Mouse (Mus musculus) midbrain, embryonic 14.5 days (tissue): ENCODE measurements around the gene Bdkrb2. TPM values are rescaled to one million over a fixed set of nuclear protein-coding genes. Genes with fewer than 3 reads are reported as not detected.

Source experiments
- ATAC-seq: fragments of 200-750 bp; cut with Nextera tagmentation; 2 replicates; pipeline ENCODE4 v1.8.0; 2017; ENCODE audit warnings: moderate number of reproducible peaks, moderate library complexity; ENCODE audit not compliant: low FRiP score, low TSS enrichment
- DNase-seq: peaks from one replicate; pipeline ENCODE4 v3.0.0-alpha.2; 2015
- H3K27ac ChIP-seq: fragments of 300-500 bp; sonication (generic); replicated peaks from 2 replicates; pipeline ENCODE4 v1.5.1; 2014; ENCODE audit warnings: mild to moderate bottlenecking, low read depth, low read length, moderate library complexity
- H3K27me3 ChIP-seq: fragments of 300-500 bp; sonication (generic); 2 replicates; pipeline ENCODE4 v1.6.1; 2014; ENCODE audit warnings: low read length, control low read depth, mixed read lengths; ENCODE audit not compliant: control insufficient read depth, insufficient read depth
- H3K36me3 ChIP-seq: fragments of 300-500 bp; sonication (generic); 2 replicates; pipeline ENCODE4 v1.6.1; 2014; ENCODE audit warnings: low read length, control low read depth; ENCODE audit not compliant: control insufficient read depth, insufficient read depth
- H3K4me1 ChIP-seq: fragments of 300-500 bp; sonication (generic); 2 replicates; pipeline ENCODE4 v1.6.1; 2014; ENCODE audit warnings: mild to moderate bottlenecking, antibody characterized with exemption, low read length, control low read depth; ENCODE audit not compliant: control insufficient read depth, insufficient read depth
- H3K4me2 ChIP-seq: fragments of 300-500 bp; sonication (generic); 2 replicates; pipeline ENCODE4 v1.6.1; 2014; ENCODE audit warnings: mild to moderate bottlenecking, low read length, moderate library complexity
- H3K4me3 ChIP-seq: fragments of 300-500 bp; sonication (generic); replicated peaks from 2 replicates; pipeline ENCODE4 v1.5.1; 2014; ENCODE audit warnings: low read depth, low read length
- H3K9ac ChIP-seq: fragments of 300-500 bp; sonication (generic); replicated peaks from 2 replicates; pipeline ENCODE4 v1.6.1; 2014; ENCODE audit warnings: mild to moderate bottlenecking, low read length, moderate library complexity
- H3K9me3 ChIP-seq: fragments of 300-500 bp; sonication (generic); 2 replicates; pipeline ENCODE4 v1.6.1; 2016; ENCODE audit warnings: low read length, control low read depth, mixed read lengths; ENCODE audit not compliant: control insufficient read depth
- WGBS: fragments of 180-500 bp; shearing (Covaris S2); extraction: QIAGEN DNeasy Blood & Tissue Kit; methylation state at CpG from one replicate; pipeline ENCODE4 v1.1.7; 2014; 5-methylcytosine and 5-hydroxymethylcytosine counted together
- polyA plus RNA-seq: library from polyadenylated mRNA; unstranded; fragments of >200 nt; fragmentation: Nextera tagmentation; extraction: Ambion mirVana; gene quantifications from 2 replicates; pipeline ENCODE4 v1.2.1, GENCODE M21; 2014

Bdkrb2 gene
- polyA plus RNA-seq, 1 experiment from 2014 or later = 0.36 TPM

GRCm38 (mm10) chr12:105543176-105543575, 19.9 kb upstream of the Bdkrb2 start:
- DNase-seq = no peak
- no peak for ATAC-seq
- Histone ChIP-seq H3K9ac (no peak overlapping the region), H3K36me3 (no peaks in the 10 kb centered on the region), H3K4me3 (no peak overlapping the region), H3K4me1 (no peaks in the 10 kb centered on the region), H3K27ac (no peak overlapping the region), H3K4me2 (no peak overlapping the region), H3K9me3 (no peaks in the 10 kb centered on the region), H3K27me3 (no peaks in the 10 kb centered on the region)
- WGBS = 83% methylated on average over 8 of the region's 8 CpGs

DNA sequence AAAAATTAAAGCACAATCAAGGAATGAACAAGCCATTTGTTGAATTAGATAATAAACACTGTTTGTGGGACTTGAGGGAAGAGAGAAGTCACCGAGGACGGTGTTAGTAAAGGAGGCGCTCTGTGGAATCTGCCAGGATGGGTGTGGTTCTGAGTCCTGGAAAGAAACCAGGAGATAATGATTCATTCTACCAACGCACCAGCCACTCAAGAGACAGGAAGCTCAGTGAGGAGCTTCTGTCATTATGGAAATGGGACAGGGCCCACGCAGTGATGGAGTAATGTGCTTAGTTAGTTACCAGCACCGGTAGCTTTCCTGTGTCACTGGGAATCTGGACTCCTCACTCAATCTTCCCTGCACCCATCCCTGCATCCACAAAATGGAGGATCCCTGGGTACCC, 19.3 kb upstream of the Bdkrb2 start:
- Histone ChIP-seq H3K4me2 (no peak overlapping the region), H3K9ac (no peak overlapping the region), H3K36me3 (no peaks in the 10 kb centered on the region), H3K4me1 (no peaks in the 10 kb centered on the region), H3K27ac (no peak overlapping the region), H3K4me3 (no peak overlapping the region), H3K27me3 (no peaks in the 10 kb centered on the region), H3K9me3 (no peaks in the 10 kb centered on the region)
- DNase-seq (no peak), ATAC-seq (no peak)
- WGBS = 83% methylated on average over 6 of the region's 6 CpGs

GRCm38 (mm10) chr12:105544872-105545271, 18.2 kb upstream of the Bdkrb2 start:
- Histone ChIP-seq H3K4me3 (no peak overlapping the region), H3K9me3 (no peaks in the 10 kb centered on the region), H3K4me1 (no peaks in the 10 kb centered on the region), H3K9ac (no peak overlapping the region), H3K27ac (no peak overlapping the region), H3K36me3 (no peaks in the 10 kb centered on the region), H3K27me3 (no peaks in the 10 kb centered on the region), H3K4me2 (no peak overlapping the region)
- ATAC-seq (no peak), DNase-seq (no peak)
- WGBS = 86% methylated on average over 7 of the region's 7 CpGs

GRCm38 (mm10) chr12:105545696-105546435, 17.2 kb upstream of the Bdkrb2 start:
- DNase-seq (peak; percentile 55), ATAC-seq (no peak)
- Histone ChIP-seq H3K4me3 (no peak overlapping the region), H3K36me3 (no peaks in the 10 kb centered on the region), H3K9ac (no peak overlapping the region), H3K4me1 (no peaks in the 10 kb centered on the region), H3K27ac (no peak overlapping the region), H3K9me3 (no peaks in the 10 kb centered on the region), H3K27me3 (no peaks in the 10 kb centered on the region), H3K4me2 (no peak overlapping the region)
- WGBS = 48% methylated on average over 17 of the region's 17 CpGs

- no peaks in the 10 kb centered on the region for H3K9me3 ChIP-seq
- H3K4me2 ChIP-seq = no peak overlapping the region
- no peak overlapping the region for H3K4me3 ChIP-seq
- no peak overlapping the region for H3K27ac ChIP-seq
- H3K4me1 ChIP-seq = no peaks in the 10 kb centered on the region
- no peak for ATAC-seq
- no peaks in the 10 kb centered on the region for H3K36me3 ChIP-seq
- no peak for DNase-seq
- H3K27me3 ChIP-seq = no peaks in the 10 kb centered on the region
- H3K9ac ChIP-seq = no peak overlapping the region
- WGBS = 76% methylated on average over 6 of the region's 6 CpGs
These were observed 16.5 kb upstream of the Bdkrb2 start for GRCm38 (mm10) chr12:105546538-105546937.

DNA sequence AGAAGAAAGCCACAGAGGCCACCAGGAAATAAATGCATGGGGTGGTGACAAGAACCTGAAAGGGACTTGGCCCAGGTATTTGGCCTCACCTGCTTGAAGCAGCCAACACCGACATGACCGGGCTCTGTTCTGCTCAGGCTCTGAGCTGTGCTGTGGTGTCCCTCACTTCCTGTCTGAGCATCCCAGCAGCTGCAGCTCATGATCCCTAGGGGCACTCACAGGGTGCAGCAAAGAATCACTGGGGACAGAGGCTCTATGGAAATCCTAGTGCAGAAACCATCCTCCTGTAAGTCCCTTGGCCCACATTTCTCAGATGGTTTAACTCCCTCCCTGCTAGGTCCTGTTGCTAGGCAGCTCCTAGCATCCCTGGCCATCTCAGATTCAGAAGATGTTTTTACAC, 15.9 kb upstream of the Bdkrb2 start:
- no peaks in the 10 kb centered on the region for H3K36me3 ChIP-seq
- DNase-seq (no peak), ATAC-seq (no peak)
- no peaks in the 10 kb centered on the region for H3K9me3 ChIP-seq
- no peak overlapping the region for H3K27ac ChIP-seq
- 88% methylated on average over 2 of the region's 2 CpGs for WGBS
- no peak overlapping the region for H3K4me3 ChIP-seq
- no peaks in the 10 kb centered on the region for H3K4me1 ChIP-seq
- no peaks in the 10 kb centered on the region for H3K27me3 ChIP-seq
- no peak overlapping the region for H3K4me2 ChIP-seq
- H3K9ac ChIP-seq = no peak overlapping the region

- Histone ChIP-seq H3K9ac (no peak overlapping the region), H3K27me3 (no peaks in the 10 kb centered on the region), H3K4me2 (no peak overlapping the region), H3K36me3 (no peaks in the 10 kb centered on the region), H3K9me3 (no peaks in the 10 kb centered on the region), H3K4me1 (no peaks in the 10 kb centered on the region), H3K27ac (no peak overlapping the region), H3K4me3 (no peak overlapping the region)
- DNase-seq (no peak), ATAC-seq (no peak)
- WGBS = 89% methylated on average over 2 of the region's 2 CpGs
These were observed 15.0 kb upstream of the Bdkrb2 start for GRCm38 (mm10) chr12:105548001-105548400.

DNA sequence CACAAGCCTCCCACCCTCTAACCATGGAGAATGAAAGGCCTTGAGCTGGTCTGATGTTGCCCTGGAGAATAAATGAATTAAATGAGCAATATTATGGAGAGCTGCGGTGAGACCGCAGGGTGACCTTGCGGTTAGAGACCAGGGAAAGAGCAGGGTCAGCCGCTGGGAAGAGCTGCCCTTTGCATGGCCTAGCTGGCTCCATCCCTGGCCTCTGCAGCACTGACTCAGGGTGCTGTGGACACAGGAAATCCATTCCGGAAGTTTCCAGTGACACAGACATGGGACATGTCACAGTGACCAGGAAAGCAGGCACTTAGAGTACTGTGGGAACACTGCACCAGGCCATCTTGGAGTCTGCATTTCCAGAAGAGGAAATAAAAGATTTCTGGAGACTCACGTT, 14.1 kb upstream of the Bdkrb2 start:
- H3K27ac ChIP-seq = no peak overlapping the region
- H3K27me3 ChIP-seq = no peaks in the 10 kb centered on the region
- H3K4me3 ChIP-seq = no peak overlapping the region
- H3K4me2 ChIP-seq = no peak overlapping the region
- no peak overlapping the region for H3K9ac ChIP-seq
- DNase-seq = no peak
- H3K36me3 ChIP-seq = no peaks in the 10 kb centered on the region
- WGBS = 89% methylated on average over 6 of the region's 6 CpGs
- no peak for ATAC-seq
- no peaks in the 10 kb centered on the region for H3K9me3 ChIP-seq
- H3K4me1 ChIP-seq = no peaks in the 10 kb centered on the region
